Mouse (Mus musculus): Measurements from ENCODE around the gene Fam198b. TPM values are rescaled to one million over a fixed set of nuclear protein-coding genes. Genes with fewer than 3 reads are reported as not detected.
"Not testable (repeated sequence)": the region's sequence is repeated elsewhere in the genome, so short reads cannot be mapped to it uniquely, and the experiment has no call there.

The Fam198b gene
- polyA plus RNA-seq, 1 experiment from 2014 or later, result 61.8 TPM

DNA sequence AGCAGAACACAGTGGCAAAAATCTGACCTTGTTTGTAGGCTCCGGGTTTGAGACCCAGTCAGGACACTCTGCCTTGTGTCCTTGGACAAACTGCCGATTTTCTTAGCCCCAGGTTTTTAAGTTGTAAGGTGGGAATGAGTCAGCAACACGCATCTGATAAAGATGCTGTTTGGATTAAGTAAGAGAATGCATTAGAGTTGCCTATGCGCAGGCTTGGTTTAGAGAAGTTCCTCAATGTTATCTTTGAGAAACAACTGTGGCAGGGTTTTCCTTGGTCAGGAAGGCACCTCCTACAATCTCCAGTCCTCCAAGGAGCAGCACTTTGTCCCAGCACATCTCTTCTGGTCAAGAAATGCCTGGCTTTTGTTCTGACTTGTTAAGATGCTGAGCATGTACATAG is 82.4 kb downstream of the Fam198b start:
- H3K4me3 ChIP-seq, result no peak overlapping the region
- H3K9me3 ChIP-seq (replicated peaks), result no peaks in the 10 kb centered on the region
- 0 out of 2 replicates have a peak overlapping the region, but pooled peaks have one; percentile 13 for H3K27ac ChIP-seq (ENCODE audit: poor library complexity, severe bottlenecking)
- H3K27me3 ChIP-seq (replicated peaks), result no peaks in the 10 kb centered on the region
- H3K36me3 ChIP-seq, result no peaks in the 10 kb centered on the region
- no peak overlapping the region for H3K4me2 ChIP-seq
- 60% methylated on average over 4 of the region's 4 CpGs for WGBS
- ATAC-seq (ENCODE audit: insufficient number of reproducible peaks, low FRiP score), result 0 out of 2 replicates have a peak, but pooled peaks have one; percentile 11
- no peak overlapping the region for H3K9ac ChIP-seq
- H3K4me1 ChIP-seq (replicated peaks), result peaks cover 21% of the 10 kb centered on the region

DNA sequence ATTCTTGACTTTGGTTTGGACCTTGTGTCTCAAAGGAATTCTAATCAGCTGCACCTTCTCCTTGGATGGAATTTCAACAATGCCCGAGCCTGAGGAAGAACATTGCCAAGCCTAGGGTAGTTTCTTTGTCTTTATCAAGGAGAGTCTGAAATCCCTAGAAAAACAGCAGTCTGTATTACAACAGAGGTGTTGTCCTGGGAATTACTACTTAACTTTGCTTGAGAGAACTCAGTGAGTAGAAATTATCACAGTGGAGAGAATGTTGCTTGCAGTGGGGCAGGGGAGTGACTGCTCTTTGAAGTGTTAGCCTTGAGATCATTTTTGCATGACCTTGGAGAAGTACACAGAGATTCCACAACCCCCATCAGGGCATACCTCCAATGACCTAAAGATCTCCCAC is 83.0 kb downstream of the Fam198b start:
- peak overlapping the region; percentile 48 for H3K27ac ChIP-seq (ENCODE audit: poor library complexity, severe bottlenecking)
- ATAC-seq (ENCODE audit: insufficient number of reproducible peaks, low FRiP score), result no peak
- no peaks in the 10 kb centered on the region for H3K9me3 ChIP-seq (replicated peaks)
- H3K27me3 ChIP-seq (replicated peaks), result no peaks in the 10 kb centered on the region
- H3K36me3 ChIP-seq, result no peaks in the 10 kb centered on the region
- 15% methylated on average over 1 of the region's 1 CpGs for WGBS
- no peak overlapping the region for H3K9ac ChIP-seq
- H3K4me2 ChIP-seq, result no peak overlapping the region
- H3K4me1 ChIP-seq (replicated peaks), result peaks cover 21% of the 10 kb centered on the region
- no peak overlapping the region for H3K4me3 ChIP-seq

DNA sequence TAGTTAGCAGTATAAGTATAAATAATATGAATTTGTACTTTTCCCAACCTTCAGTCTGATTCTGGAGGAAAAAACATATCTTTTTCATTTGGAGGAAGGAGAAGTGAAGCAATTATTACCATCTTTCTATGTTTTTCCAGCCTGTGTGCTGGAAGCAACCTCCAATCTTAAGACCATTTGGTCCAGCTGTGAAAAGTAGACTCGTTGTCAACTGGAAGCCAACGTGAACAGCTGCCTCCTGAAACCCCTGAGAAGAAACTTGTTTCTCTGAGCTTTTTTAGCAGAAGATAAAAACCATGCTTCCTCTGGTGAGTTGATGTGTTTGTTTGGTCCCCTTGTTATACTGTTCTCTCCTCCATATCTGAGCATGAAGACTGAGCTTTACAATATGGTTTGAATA is 84.1 kb downstream of the Fam198b start:
- ATAC-seq (ENCODE audit: insufficient number of reproducible peaks, low FRiP score), result no peak
- H3K36me3 ChIP-seq, result no peaks in the 10 kb centered on the region
- H3K27me3 ChIP-seq (replicated peaks), result no peaks in the 10 kb centered on the region
- H3K9me3 ChIP-seq (replicated peaks), result no peaks in the 10 kb centered on the region
- H3K27ac ChIP-seq (ENCODE audit: poor library complexity, severe bottlenecking), result no peak overlapping the region
- no peak overlapping the region for H3K4me2 ChIP-seq
- WGBS, result 39% methylated on average over 2 of the region's 2 CpGs
- H3K9ac ChIP-seq, result no peak overlapping the region
- no peak overlapping the region for H3K4me3 ChIP-seq
- H3K4me1 ChIP-seq (replicated peaks), result peaks cover 21% of the 10 kb centered on the region

DNA sequence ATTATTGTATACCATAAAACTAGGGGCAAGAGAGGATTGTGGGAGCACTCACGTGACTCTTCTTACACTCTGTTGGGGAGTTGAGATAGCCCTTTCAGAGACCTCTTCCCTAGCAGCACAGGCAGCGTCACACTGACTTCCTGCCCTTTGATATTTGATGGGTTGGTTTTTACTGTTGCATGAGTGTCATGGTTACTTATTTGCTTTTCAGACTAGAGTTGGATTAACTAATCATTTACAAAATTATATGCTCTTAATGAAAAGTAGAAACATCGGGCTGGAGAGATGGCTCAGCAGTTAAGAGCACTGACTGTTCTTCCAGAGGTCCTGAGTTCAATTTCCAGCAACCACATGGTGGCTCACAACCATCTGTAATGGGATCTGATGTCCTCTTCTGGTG is 85.2 kb downstream of the Fam198b start:
- H3K9ac ChIP-seq; H3K4me2 ChIP-seq; H3K27ac ChIP-seq (ENCODE audit: poor library complexity, severe bottlenecking); ATAC-seq (ENCODE audit: insufficient number of reproducible peaks, low FRiP score); H3K36me3 ChIP-seq; H3K9me3 ChIP-seq (replicated peaks); H3K27me3 ChIP-seq (replicated peaks); H3K4me3 ChIP-seq: not testable (repeated sequence)
- WGBS, result 87% methylated on average over 3 of the region's 3 CpGs
- peaks cover 21% of the 10 kb centered on the region for H3K4me1 ChIP-seq (replicated peaks)

DNA sequence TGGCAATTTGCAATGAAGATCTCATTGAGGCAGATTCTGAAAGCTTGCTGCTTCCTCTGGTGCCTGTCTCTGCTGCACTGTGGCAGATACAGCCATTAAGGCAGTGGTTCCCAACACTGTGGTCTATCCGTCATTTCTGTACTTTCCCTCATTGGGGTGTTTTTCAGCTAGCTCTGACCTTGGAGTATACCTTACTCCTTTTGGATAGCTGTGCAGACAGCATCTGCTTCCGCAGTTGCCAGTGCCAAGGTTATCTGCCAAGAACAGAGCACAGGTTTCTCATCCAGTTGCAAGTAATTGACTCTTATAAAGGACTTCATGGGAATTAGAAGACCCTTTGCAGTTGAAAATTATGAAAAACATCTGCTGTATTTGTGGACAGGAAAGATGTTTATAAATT is 85.7 kb downstream of the Fam198b start:
- no peaks in the 10 kb centered on the region for H3K36me3 ChIP-seq
- H3K4me2 ChIP-seq, result no peak overlapping the region
- no peak for ATAC-seq (ENCODE audit: insufficient number of reproducible peaks, low FRiP score)
- no peaks in the 10 kb centered on the region for H3K9me3 ChIP-seq (replicated peaks)
- peak overlapping the region; percentile 54; the same call in 1 of the 2 replicates for H3K27ac ChIP-seq (ENCODE audit: poor library complexity, severe bottlenecking)
- no peak overlapping the region for H3K9ac ChIP-seq
- WGBS, result 46% methylated on average over 2 of the region's 2 CpGs
- peaks cover 25% of the 10 kb centered on the region for H3K4me1 ChIP-seq (replicated peaks)
- no peak overlapping the region for H3K4me3 ChIP-seq
- no peaks in the 10 kb centered on the region for H3K27me3 ChIP-seq (replicated peaks)

DNA sequence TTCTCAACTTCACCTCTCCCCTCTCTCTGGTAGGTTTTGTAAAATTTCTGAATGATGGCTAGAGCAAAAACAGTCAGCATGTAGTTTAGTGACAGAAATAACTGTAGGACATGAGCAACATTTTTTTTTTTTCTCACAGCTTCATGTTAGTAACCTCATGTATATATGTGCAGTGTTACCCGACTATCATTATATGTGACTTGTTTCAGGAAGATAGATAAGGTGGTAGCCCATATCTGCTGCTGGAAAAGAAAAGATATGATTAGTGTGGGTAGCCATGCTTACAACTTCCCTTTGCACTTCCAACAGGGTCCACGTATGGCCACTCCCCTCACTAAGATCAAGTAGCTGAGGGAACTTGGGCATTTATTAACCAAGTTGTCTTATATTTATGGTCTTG is 86.2 kb downstream of the Fam198b start:
- H3K9me3 ChIP-seq (replicated peaks), result no peaks in the 10 kb centered on the region
- H3K4me2 ChIP-seq, result no peak overlapping the region
- 0 out of 2 replicates have a peak, but pooled peaks have one; percentile 36 for ATAC-seq (ENCODE audit: insufficient number of reproducible peaks, low FRiP score)
- no peak overlapping the region for H3K4me3 ChIP-seq
- H3K9ac ChIP-seq, result no peak overlapping the region
- no peaks in the 10 kb centered on the region for H3K27me3 ChIP-seq (replicated peaks)
- peaks cover 27% of the 10 kb centered on the region for H3K4me1 ChIP-seq (replicated peaks)
- H3K27ac ChIP-seq (ENCODE audit: poor library complexity, severe bottlenecking), result 0 out of 2 replicates have a peak overlapping the region, but pooled peaks have one; percentile 27
- H3K36me3 ChIP-seq, result no peaks in the 10 kb centered on the region
- 22% methylated on average over 2 of the region's 2 CpGs for WGBS

DNA sequence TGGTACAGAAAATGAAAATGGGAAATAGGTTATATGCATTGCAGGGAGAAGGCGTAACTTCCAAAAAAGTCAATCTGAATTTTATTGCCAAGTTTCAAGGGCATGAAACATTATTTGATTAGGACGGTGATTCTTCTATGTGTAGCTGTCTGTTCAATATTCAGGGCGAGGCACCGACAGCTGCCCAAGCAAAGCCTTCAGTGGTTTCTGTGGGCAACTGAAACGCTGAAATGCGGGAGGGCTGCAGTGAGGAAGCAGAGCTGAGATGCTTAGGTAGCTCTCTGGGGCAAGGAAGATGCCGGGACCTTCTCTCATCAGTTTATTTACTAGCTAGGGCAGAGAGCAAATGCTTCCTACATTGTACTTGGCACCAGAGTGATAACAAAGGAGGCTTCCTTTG is 87.2 kb downstream of the Fam198b start:
- no peak for ATAC-seq (ENCODE audit: insufficient number of reproducible peaks, low FRiP score)
- no peak overlapping the region for H3K4me3 ChIP-seq
- no peaks in the 10 kb centered on the region for H3K9me3 ChIP-seq (replicated peaks)
- H3K4me2 ChIP-seq, result no peak overlapping the region
- H3K4me1 ChIP-seq (replicated peaks), result peaks cover 28% of the 10 kb centered on the region
- H3K27ac ChIP-seq (ENCODE audit: poor library complexity, severe bottlenecking), result no peak overlapping the region
- H3K36me3 ChIP-seq, result no peaks in the 10 kb centered on the region
- H3K9ac ChIP-seq, result no peak overlapping the region
- no peaks in the 10 kb centered on the region for H3K27me3 ChIP-seq (replicated peaks)
- 81% methylated on average over 7 of the region's 7 CpGs for WGBS

DNA sequence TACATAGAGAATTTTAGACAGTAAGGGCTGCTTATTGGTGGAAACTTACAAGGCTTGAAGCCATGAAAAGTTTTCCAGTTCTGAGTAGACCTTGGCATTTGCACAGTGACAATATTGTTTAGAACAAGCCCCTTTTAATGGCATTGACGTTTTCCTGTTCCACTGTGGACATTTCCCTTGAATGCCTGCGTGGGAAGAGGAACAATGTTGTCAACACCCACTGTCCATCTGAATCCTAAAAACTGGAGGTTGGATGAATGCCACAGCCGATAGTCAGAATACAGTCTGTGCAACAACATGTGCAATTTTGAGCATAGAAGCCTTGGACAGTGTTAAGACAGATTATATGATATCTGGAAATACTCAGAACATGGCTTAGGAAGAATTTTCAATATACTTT is 92.5 kb downstream of the Fam198b start:
- no peak overlapping the region for H3K4me2 ChIP-seq
- no peaks in the 10 kb centered on the region for H3K9me3 ChIP-seq (replicated peaks)
- H3K27ac ChIP-seq (ENCODE audit: poor library complexity, severe bottlenecking), result peak overlapping the region; percentile 48; the same call in 1 of the 2 replicates
- peaks cover 37% of the 10 kb centered on the region for H3K4me1 ChIP-seq (replicated peaks)
- no peaks in the 10 kb centered on the region for H3K27me3 ChIP-seq (replicated peaks)
- H3K36me3 ChIP-seq, result no peaks in the 10 kb centered on the region
- no peak overlapping the region for H3K9ac ChIP-seq
- no peak for ATAC-seq (ENCODE audit: insufficient number of reproducible peaks, low FRiP score)
- WGBS, result 32% methylated on average over 3 of the region's 3 CpGs
- H3K4me3 ChIP-seq, result no peak overlapping the region

DNA sequence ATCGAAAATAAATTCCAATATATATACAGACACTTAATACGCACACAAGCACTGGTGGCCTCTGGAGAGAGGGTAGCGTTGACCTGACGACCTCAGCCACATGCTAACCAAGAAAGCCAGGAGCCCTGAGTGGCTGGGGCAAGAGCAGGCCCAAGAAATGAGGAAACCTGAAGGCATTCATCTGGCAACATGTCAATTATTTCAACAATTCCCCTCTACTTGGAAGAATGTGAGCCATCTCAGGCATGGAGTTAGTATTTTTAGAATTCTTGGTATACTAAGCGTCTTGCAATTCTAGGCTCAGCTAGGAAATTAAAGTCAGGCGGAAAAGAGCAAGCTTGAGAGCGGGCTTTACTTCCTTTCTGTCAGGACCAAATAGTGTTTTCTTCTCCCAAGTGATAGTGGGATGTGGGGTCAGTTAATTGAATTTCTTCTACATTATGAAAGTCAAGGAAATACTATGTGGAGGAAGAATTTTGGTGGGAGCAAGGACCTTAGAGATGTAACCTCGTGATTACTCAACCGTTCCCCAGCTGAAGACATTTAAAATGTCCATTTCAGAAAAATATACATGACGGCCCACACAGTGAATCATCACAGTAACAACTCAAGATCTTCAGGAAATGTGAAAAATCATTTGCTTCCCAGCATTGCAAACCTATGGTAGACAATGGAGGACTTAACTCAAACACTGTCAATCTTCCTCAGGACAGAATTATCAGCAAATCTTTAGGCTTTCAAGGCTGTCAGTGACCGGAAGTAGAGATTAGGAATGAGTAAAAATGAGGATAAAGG is 93.5 kb downstream of the Fam198b start:
- Histone ChIP-seq H3K9ac (no peak overlapping the region), H3K27me3 (replicated peaks) (no peaks in the 10 kb centered on the region), H3K36me3 (no peaks in the 10 kb centered on the region), H3K27ac (ENCODE audit: poor library complexity, severe bottlenecking) (peak overlapping the region; percentile 85), H3K9me3 (replicated peaks) (no peaks in the 10 kb centered on the region), H3K4me2 (no peak overlapping the region), H3K4me1 (replicated peaks) (peaks cover 37% of the 10 kb centered on the region), H3K4me3 (no peak overlapping the region)
- 52% methylated on average over 11 of the region's 11 CpGs for WGBS
- no peak for ATAC-seq (ENCODE audit: insufficient number of reproducible peaks, low FRiP score)

DNA sequence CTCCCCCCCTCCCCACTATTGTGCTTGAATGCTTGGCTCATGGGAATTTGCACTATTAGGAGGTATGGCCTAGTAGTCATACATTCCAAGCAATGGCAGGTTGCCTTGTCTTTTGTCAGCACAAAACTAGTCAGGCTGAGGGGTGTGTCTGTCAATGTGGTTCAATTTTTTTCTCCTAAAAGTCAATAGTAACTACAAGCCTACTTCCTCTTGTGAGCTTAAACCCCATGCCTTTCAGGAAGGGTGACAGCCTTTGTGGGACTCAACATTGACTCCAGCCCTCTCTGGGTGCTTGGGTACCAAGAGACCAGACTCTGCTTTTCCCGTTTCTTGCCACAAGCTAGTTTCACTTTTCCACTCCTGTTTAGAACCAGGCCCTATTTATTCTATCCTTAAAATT is 96.4 kb downstream of the Fam198b start:
- 89% methylated on average over 1 of the region's 1 CpGs for WGBS
- Histone ChIP-seq H3K4me3 (no peak overlapping the region), H3K27me3 (replicated peaks) (no peaks in the 10 kb centered on the region), H3K36me3 (no peaks in the 10 kb centered on the region), H3K9me3 (replicated peaks) (0 out of 2 replicates have a peak, but pooled peaks cover 3% of the 10 kb centered on the region), H3K27ac (ENCODE audit: poor library complexity, severe bottlenecking) (peak overlapping the region; percentile 2; the same call in 1 of the 2 replicates), H3K4me2 (no peak overlapping the region), H3K9ac (no peak overlapping the region), H3K4me1 (replicated peaks) (peaks cover 42% of the 10 kb centered on the region)
- no peak for ATAC-seq (ENCODE audit: insufficient number of reproducible peaks, low FRiP score)

DNA sequence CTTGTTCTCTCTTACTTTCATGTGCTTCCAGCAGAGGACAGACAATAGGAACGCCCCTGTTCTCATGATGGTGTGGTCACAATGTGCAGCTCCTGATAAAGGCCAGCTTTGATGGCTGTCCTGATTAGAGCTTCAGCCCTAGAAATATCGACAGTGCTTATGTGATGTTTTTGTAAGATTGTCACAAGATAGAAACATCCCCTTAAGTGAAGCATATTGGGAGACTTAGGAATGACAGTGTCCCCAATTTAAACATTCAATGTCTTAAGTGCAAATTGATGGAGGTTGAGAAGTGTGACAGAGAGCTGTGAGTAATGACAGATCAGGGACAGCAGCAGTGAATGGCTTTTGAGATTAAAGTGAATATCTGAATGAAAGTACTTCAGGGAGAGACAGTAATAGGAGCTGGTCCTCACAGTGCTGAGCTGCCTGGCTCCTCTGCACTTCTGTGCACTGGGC is 99.7 kb downstream of the Fam198b start:
- 0 out of 2 replicates have a peak, but pooled peaks cover 3% of the 10 kb centered on the region for H3K9me3 ChIP-seq (replicated peaks)
- ATAC-seq (ENCODE audit: insufficient number of reproducible peaks, low FRiP score), result peak; percentile 73; the same call in 1 of the 2 replicates
- H3K27me3 ChIP-seq (replicated peaks), result no peaks in the 10 kb centered on the region
- H3K27ac ChIP-seq (ENCODE audit: poor library complexity, severe bottlenecking), result peak overlapping the region; percentile 76
- H3K9ac ChIP-seq, result no peak overlapping the region
- no peak overlapping the region for H3K4me3 ChIP-seq
- H3K4me1 ChIP-seq (replicated peaks), result peaks cover 34% of the 10 kb centered on the region
- WGBS, result 34% methylated on average over 2 of the region's 2 CpGs
- no peak overlapping the region for H3K4me2 ChIP-seq
- H3K36me3 ChIP-seq, result no peaks in the 10 kb centered on the region
